Mouse (Mus musculus) hindbrain, embryonic 15.5 days (tissue): ENCODE measurements at regions not wholly inside any gene's neighbourhood (a gene's known extent, or its start where the extent isn't known, plus 50 kb on each side); places are given as distances from the start of the nearest gene placed in this dataset.
A peak's percentile ranks its signal among the peaks of the same experiment; 100 is the strongest.

Experiments
- ATAC-seq: fragments of 200-750 bp; cut with Nextera tagmentation; 2 replicates; pipeline ENCODE4 v1.8.0; 2017; ENCODE audit warnings: low read depth, moderate number of reproducible peaks, moderate TSS enrichment; ENCODE audit not compliant: low FRiP score
- H3K27ac ChIP-seq: fragments of 300-500 bp; sonication (generic); replicated peaks from 2 replicates; pipeline ENCODE4 v1.5.1; 2015; ENCODE audit warnings: mild to moderate bottlenecking, inconsistent platforms
- H3K27me3 ChIP-seq: fragments of 300-500 bp; sonication (generic); 2 replicates; pipeline ENCODE4 v1.6.1; 2015; ENCODE audit warnings: control low read depth, inconsistent platforms
- H3K36me3 ChIP-seq: fragments of 300-500 bp; sonication (generic); 2 replicates; pipeline ENCODE4 v1.6.1; 2015; ENCODE audit warnings: control low read depth, inconsistent platforms
- H3K4me1 ChIP-seq: fragments of 300-500 bp; sonication (generic); replicated peaks from 2 replicates; pipeline ENCODE4 v1.6.1; 2015; ENCODE audit warnings: control low read depth, inconsistent platforms
- H3K4me2 ChIP-seq: fragments of 300-500 bp; sonication (generic); 2 replicates; pipeline ENCODE4 v1.6.1; 2015; ENCODE audit warnings: moderate library complexity, mild to moderate bottlenecking, inconsistent platforms
- H3K4me3 ChIP-seq: fragments of 300-500 bp; sonication (generic); 2 replicates; pipeline ENCODE4 v1.5.1; 2015; ENCODE audit warnings: mild to moderate bottlenecking, inconsistent platforms
- H3K9ac ChIP-seq: fragments of 300-500 bp; sonication (generic); 2 replicates; pipeline ENCODE4 v1.6.1; 2015; ENCODE audit warnings: inconsistent platforms
- H3K9me3 ChIP-seq: fragments of 300-500 bp; sonication (generic); 2 replicates; pipeline ENCODE4 v1.6.1; 2016; ENCODE audit warnings: control low read depth, inconsistent platforms
- whole genome bisulfite sequencing: fragments of 180-500 bp; shearing (Covaris S2); methylation state at CpG from one replicate; pipeline ENCODE4 v1.1.7; 2015; 5-methylcytosine and 5-hydroxymethylcytosine counted together

DNA sequence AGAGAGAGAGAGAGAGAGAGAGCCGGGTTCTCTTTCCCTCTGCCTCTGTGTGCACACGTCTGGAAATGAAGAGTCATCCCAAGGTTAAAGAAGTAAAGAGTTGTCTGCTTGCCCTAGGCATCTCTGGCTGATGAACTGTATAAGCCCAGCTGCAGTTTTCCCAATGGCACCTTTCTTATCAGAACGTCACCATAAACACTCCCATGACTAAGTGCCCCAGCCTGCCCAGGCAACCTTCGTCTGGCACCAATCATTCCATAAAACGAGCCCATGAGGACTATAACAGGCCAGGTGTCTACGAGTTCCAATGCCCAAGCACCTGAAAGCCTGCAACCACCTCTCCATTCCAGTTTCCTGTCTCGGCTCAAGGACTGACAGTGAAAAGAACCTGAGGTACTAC is 435.5 kb upstream of the Sox9 start:
- Histone ChIP-seq H3K4me2 (no peak overlapping the region), H3K4me3 (no peak overlapping the region), H3K9ac (no peak overlapping the region), H3K36me3 (no peaks in the 10 kb centered on the region), H3K27ac (no peak overlapping the region), H3K27me3 (no peaks in the 10 kb centered on the region), H3K9me3 (no peaks in the 10 kb centered on the region), H3K4me1 (no peaks in the 10 kb centered on the region)
- no peak for ATAC-seq
- 70% methylated on average over 7 of the region's 7 CpGs for WGBS

GRCm38 (mm10) chr11:112355311-112355710 is 426.7 kb upstream of the Sox9 start:
- H3K9me3 ChIP-seq = no peaks in the 10 kb centered on the region
- H3K4me3 ChIP-seq = no peak overlapping the region
- no peak overlapping the region for H3K4me2 ChIP-seq
- no peak overlapping the region for H3K27ac ChIP-seq
- H3K4me1 ChIP-seq = no peaks in the 10 kb centered on the region
- H3K9ac ChIP-seq = no peak overlapping the region
- ATAC-seq = no peak
- no peaks in the 10 kb centered on the region for H3K27me3 ChIP-seq
- 89% methylated on average over 3 of the region's 3 CpGs for whole genome bisulfite sequencing
- H3K36me3 ChIP-seq = no peaks in the 10 kb centered on the region

GRCm38 (mm10) chr11:112366715-112367114 is 415.3 kb upstream of the Sox9 start:
- H3K4me2 ChIP-seq = no peak overlapping the region
- H3K9ac ChIP-seq = no peak overlapping the region
- no peaks in the 10 kb centered on the region for H3K4me1 ChIP-seq
- H3K9me3 ChIP-seq = no peaks in the 10 kb centered on the region
- no peaks in the 10 kb centered on the region for H3K27me3 ChIP-seq
- 90% methylated on average over 4 of the region's 4 CpGs for WGBS
- no peak overlapping the region for H3K27ac ChIP-seq
- H3K36me3 ChIP-seq = no peaks in the 10 kb centered on the region
- H3K4me3 ChIP-seq = no peak overlapping the region
- no peak for ATAC-seq

- Histone ChIP-seq H3K4me2 (no peak overlapping the region), H3K27me3 (no peaks in the 10 kb centered on the region), H3K27ac (no peak overlapping the region), H3K36me3 (no peaks in the 10 kb centered on the region), H3K9me3 (no peaks in the 10 kb centered on the region), H3K4me3 (no peak overlapping the region), H3K4me1 (no peaks in the 10 kb centered on the region), H3K9ac (no peak overlapping the region)
- WGBS = 84% methylated on average over 4 of the region's 4 CpGs
- ATAC-seq = no peak
Measured at GRCm38 (mm10) chr11:112370941-112371340, 411.1 kb upstream of the Sox9 start.

DNA sequence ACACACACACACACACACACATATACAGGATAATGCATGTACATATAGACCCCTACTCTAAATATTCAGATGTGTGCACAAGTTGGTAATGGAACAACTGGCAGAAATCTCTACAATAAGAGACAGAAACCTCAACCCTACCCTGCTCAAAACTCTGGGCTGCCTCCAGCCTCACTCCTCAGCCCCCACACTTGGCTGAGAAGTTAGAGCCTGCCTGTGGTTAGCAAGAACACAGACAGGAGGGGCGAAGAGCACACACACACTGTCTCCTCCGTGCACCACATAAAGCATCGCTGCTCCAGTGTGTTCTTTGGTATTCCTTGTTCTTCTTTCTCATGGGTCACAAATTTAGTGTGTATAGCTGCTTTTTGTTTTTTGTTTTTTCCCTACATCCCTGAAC is 382.0 kb upstream of the Sox9 start:
- Histone ChIP-seq H3K4me2 (no peak overlapping the region), H3K9ac (no peak overlapping the region), H3K36me3 (no peaks in the 10 kb centered on the region), H3K27ac (no peak overlapping the region), H3K27me3 (no peaks in the 10 kb centered on the region), H3K4me3 (no peak overlapping the region), H3K4me1 (no peaks in the 10 kb centered on the region), H3K9me3 (no peaks in the 10 kb centered on the region)
- 87% methylated on average over 3 of the region's 3 CpGs for WGBS
- no peak for ATAC-seq

GRCm38 (mm10) chr11:112407681-112408080 is 374.3 kb upstream of the Sox9 start:
- ATAC-seq = no peak
- Histone ChIP-seq H3K27me3 (no peaks in the 10 kb centered on the region), H3K9ac (no peak overlapping the region), H3K4me2 (no peak overlapping the region), H3K4me1 (0 out of 2 replicates have a peak, but pooled peaks cover 8% of the 10 kb centered on the region), H3K9me3 (no peaks in the 10 kb centered on the region), H3K27ac (no peak overlapping the region), H3K4me3 (no peak overlapping the region), H3K36me3 (no peaks in the 10 kb centered on the region)
- 93% methylated on average over 8 of the region's 8 CpGs for WGBS

GRCm38 (mm10) chr11:112412434-112412833 is 369.6 kb upstream of the Sox9 start:
- 13% methylated on average over 4 of the region's 4 CpGs for WGBS
- no peak for ATAC-seq
- H3K4me2 ChIP-seq = no peak overlapping the region
- no peaks in the 10 kb centered on the region for H3K27me3 ChIP-seq
- H3K4me1 ChIP-seq = 0 out of 2 replicates have a peak, but pooled peaks cover 8% of the 10 kb centered on the region
- H3K4me3 ChIP-seq = no peak overlapping the region
- no peaks in the 10 kb centered on the region for H3K9me3 ChIP-seq
- no peak overlapping the region for H3K9ac ChIP-seq
- no peaks in the 10 kb centered on the region for H3K36me3 ChIP-seq
- 0 out of 2 replicates have a peak overlapping the region, but pooled peaks have one; percentile 48 for H3K27ac ChIP-seq

GRCm38 (mm10) chr11:112442639-112443038 is 339.4 kb upstream of the Sox9 start:
- no peak overlapping the region for H3K4me2 ChIP-seq
- 86% methylated on average over 1 of the region's 1 CpGs for WGBS

DNA sequence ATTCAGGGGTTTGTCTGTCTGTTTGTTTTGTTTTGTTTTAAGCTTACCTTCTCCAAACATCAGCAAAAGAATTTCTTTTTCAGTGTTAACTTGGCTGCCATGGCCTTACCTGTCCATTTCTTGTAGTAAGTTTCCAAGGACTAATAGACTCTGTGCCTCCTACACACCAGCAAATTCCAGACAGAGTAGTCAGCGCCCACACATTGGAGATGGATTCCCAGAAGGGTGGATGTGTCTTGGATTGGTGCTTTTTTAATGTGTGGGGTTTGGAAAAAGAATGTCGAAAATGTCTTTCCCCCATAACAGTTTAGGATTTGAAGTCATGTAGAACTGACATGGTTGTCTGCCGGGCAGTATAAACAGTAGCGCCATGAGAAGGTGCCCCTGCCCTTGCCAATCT is 338.1 kb upstream of the Sox9 start:
- Histone ChIP-seq H3K27me3 (no peaks in the 10 kb centered on the region), H3K9me3 (no peaks in the 10 kb centered on the region), H3K27ac (no peak overlapping the region), H3K36me3 (no peaks in the 10 kb centered on the region), H3K4me3 (no peak overlapping the region), H3K9ac (no peak overlapping the region), H3K4me1 (no peaks in the 10 kb centered on the region), H3K4me2 (no peak overlapping the region)
- ATAC-seq = no peak
- WGBS = 89% methylated on average over 4 of the region's 4 CpGs

More at GRCm38 (mm10) chr11:112442639-112443038, 339.4 kb upstream of the Sox9 start:
- H3K9ac ChIP-seq = no peak overlapping the region
- H3K36me3 ChIP-seq = no peaks in the 10 kb centered on the region
- ATAC-seq = no peak
- H3K27me3 ChIP-seq = no peaks in the 10 kb centered on the region
- no peaks in the 10 kb centered on the region for H3K9me3 ChIP-seq
- no peak overlapping the region for H3K4me3 ChIP-seq
- no peaks in the 10 kb centered on the region for H3K4me1 ChIP-seq
- H3K27ac ChIP-seq = no peak overlapping the region

- WGBS = 23% methylated on average over 5 of the region's 5 CpGs
- Histone ChIP-seq H3K27ac (no peak overlapping the region), H3K4me2 (no peak overlapping the region), H3K36me3 (no peaks in the 10 kb centered on the region), H3K27me3 (no peaks in the 10 kb centered on the region), H3K4me3 (no peak overlapping the region), H3K9ac (no peak overlapping the region), H3K4me1 (no peaks in the 10 kb centered on the region), H3K9me3 (no peaks in the 10 kb centered on the region)
- ATAC-seq = no peak
Measured at GRCm38 (mm10) chr11:112449632-112450031, 332.4 kb upstream of the Sox9 start.

GRCm38 (mm10) chr11:112450227-112450626 is 331.8 kb upstream of the Sox9 start:
- H3K9me3 ChIP-seq = no peaks in the 10 kb centered on the region
- WGBS = 72% methylated on average over 6 of the region's 6 CpGs
- H3K27ac ChIP-seq = no peak overlapping the region
- H3K9ac ChIP-seq = no peak overlapping the region
- H3K36me3 ChIP-seq = no peaks in the 10 kb centered on the region
- H3K27me3 ChIP-seq = no peaks in the 10 kb centered on the region
- H3K4me1 ChIP-seq = no peaks in the 10 kb centered on the region
- ATAC-seq = no peak
- no peak overlapping the region for H3K4me3 ChIP-seq
- H3K4me2 ChIP-seq = no peak overlapping the region

DNA sequence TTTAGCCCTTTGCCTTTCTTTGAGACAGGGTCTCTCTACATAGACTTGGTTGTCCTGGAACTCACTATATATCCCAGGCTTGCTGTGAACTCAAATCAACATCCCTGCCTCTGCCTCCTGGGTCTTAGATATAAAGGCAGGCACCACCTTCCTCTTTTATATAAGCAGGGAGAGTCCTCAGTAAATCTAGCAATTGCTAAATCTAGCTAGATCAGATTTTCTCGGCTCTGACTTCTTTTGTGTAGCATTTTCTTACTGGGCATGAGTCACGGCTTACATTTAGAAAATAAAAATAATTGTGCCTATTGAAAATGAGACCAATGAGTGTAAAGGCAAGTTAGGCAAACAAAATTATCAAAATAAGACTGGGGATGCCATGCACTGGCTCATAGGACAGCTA is 323.9 kb upstream of the Sox9 start:
- WGBS = 86% methylated on average over 2 of the region's 2 CpGs
- Histone ChIP-seq H3K36me3 (no peaks in the 10 kb centered on the region), H3K27me3 (no peaks in the 10 kb centered on the region), H3K4me1 (no peaks in the 10 kb centered on the region), H3K4me2 (no peak overlapping the region), H3K9me3 (no peaks in the 10 kb centered on the region), H3K4me3 (no peak overlapping the region), H3K9ac (no peak overlapping the region), H3K27ac (no peak overlapping the region)
- ATAC-seq = no peak

- Histone ChIP-seq H3K4me2 (no peak overlapping the region), H3K36me3 (no peaks in the 10 kb centered on the region), H3K27ac (no peak overlapping the region), H3K27me3 (no peaks in the 10 kb centered on the region), H3K9ac (no peak overlapping the region), H3K9me3 (no peaks in the 10 kb centered on the region), H3K4me3 (no peak overlapping the region), H3K4me1 (no peaks in the 10 kb centered on the region)
- WGBS = 90% methylated on average over 1 of the region's 1 CpGs
- ATAC-seq = no peak
Measured at GRCm38 (mm10) chr11:112463121-112463520, 318.9 kb upstream of the Sox9 start.
